Mouse (Mus musculus): ENCODE data around the gene Ripply1.
"Not testable (repeated sequence)": the region's sequence is repeated elsewhere in the genome, so short reads cannot be mapped to it uniquely, and the experiment has no call there.

DNA sequence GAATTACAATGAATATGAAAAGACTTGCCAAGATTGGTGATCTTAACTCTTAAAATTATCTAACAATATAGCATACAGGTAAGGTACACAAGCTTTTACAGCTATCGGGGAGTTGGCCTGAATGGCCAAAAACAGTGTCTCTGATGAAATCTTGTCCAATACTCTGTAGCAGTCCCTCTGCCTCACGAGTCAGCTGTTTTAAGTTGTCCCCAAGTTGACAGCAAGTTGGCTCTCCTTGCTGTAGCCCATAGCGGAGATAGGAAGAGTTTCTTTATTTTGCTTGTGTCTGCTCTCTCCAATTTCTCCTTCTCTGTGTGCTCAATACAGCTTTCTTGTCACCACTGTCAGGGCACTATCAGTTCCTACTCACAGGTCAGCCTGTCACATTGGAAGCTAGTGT, 23.5 kb downstream of the Ripply1 start:
- TF ChIP-seq CTCF (IDR thresholded peaks at IDR 0.05; ENCODE audit: borderline replicate concordance, insufficient read depth, low read length); POLR2A (IDR thresholded peaks at IDR 0.05; ENCODE audit: low read depth, low read length): not testable (repeated sequence)
